Mouse (Mus musculus): ENCODE measurements around the gene Cldn3. TPM values are rescaled to one million over a fixed set of nuclear protein-coding genes. Genes with fewer than 3 reads are reported as not detected.
"Not testable (repeated sequence)": the region's sequence is repeated elsewhere in the genome, so short reads cannot be mapped to it uniquely, and the experiment has no call there.

The Cldn3 gene
- polyA plus RNA-seq (2016; fragmentation: Nextera tagmentation; extraction: Ambion mirVana), result 2.7 and 10.2 TPM in 2 replicates

DNA sequence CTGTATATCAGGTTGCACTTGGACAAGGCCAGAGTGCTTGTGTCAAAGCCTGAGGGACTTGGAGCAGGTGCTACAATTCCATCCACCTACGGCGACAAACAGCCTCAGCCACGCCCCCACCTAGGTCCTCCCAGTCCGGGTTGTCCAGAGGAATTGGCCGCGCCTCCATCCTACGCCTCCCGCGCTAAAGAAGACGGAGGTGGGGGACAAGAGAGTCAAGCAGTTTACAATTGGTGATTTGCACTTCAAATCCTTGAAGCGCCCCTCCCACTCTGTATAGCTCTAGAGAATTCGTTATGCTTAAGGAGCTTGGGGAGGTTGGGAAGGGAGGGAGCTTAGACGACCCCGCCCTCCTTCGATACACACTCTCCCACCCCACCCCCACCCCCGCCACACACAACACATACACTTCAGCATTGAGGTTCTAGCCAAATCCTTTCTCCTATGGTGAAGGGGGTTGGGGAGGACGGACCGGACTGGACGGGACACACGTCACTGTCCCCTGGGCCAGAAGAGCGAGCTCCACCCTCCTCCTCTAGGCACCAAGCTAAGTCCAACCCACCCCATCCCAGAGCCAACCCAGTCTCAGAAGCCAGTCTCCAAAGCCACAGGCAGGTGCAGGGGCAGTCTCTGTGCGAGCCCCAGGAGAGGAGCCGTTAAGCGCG is at the start of gene Cldn3:
Gene Cldn3, plus strand, starts transcription at position 582 of the 665 bp plus-strand sequence.
- DNase-seq (ENCODE audit: low spot score), result no peak
- WGBS, result 3% methylated on average over 25 of the region's 25 CpGs
- Histone ChIP-seq H3K27ac (peak within 1 kb of the TSS; percentile 24; the same call in 1 of the 2 replicates), H3K9me3 (no peaks in the 10 kb centered on the region), H3K36me3 (no peaks in the 10 kb centered on the region), H3K4me3 (peak within 1 kb of the TSS; percentile 52), H3K27me3 (ENCODE audit: insufficient read depth, poor library complexity, severe bottlenecking) (peaks cover 75% of the 10 kb centered on the region), H3K4me1 (peaks cover 39% of the 10 kb centered on the region)

DNA sequence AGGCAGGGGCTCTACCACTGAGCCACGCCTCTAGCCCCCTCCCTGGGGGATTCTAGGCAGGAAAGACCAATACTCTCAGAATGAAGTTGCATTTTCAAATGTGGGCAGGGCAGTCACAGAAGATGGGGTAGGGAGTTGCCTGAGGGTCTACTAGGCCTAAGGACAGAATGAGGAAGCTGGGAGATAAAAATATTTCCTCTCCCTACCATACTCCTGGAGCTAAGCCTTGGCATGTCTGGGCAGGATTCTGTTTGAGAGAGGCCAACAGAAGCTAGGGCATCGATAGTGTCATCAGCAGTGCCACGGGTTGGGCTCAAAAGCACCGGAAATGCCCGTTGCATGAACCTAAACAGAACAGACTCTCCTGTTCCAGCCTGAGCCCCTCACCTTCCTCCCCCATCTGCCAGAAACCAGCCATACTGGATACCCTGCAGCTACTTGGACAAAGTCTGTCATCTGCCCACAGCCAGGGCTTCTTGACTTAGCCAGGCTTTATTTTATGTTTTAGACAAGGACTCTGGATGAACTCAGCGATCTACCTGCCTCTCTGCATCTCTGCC is 49.3 kb upstream of the Cldn3 start:
- H3K9me3 ChIP-seq, result no peaks in the 10 kb centered on the region
- H3K36me3 ChIP-seq, result peaks cover 10% of the 10 kb centered on the region; the same call in 1 of the 2 replicates
- peaks cover 8% of the 10 kb centered on the region for H3K4me1 ChIP-seq
- no peak overlapping the region for H3K4me3 ChIP-seq
- H3K27me3 ChIP-seq (ENCODE audit: insufficient read depth, poor library complexity, severe bottlenecking), result no peaks in the 10 kb centered on the region; the same call in 1 of the 2 replicates
- no peak for DNase-seq (ENCODE audit: low spot score)
- H3K27ac ChIP-seq, result no peak overlapping the region
- WGBS, result 78% methylated on average over 6 of the region's 6 CpGs

DNA sequence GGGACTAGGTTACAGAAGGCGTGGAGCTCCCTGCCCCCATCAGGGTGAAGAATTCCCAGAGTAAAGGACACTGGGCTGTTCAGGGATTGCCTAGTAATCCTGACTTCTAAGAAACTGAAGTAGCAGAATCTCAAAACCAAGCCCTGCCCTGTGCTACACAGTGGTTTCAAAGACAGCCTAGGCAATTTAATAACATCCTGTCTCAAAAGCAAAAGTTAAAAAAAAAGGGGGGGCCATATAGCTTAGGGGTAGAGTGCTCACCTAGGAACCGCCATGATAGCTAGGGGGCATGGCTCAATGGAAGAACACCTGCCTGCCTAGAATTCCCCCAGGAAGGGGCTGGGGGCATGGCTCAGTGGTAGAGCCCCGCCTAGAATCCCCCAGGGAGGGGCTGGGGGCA is 46.9 kb upstream of the Cldn3 start:
- H3K27me3 ChIP-seq (ENCODE audit: insufficient read depth, poor library complexity, severe bottlenecking), result peaks cover 5% of the 10 kb centered on the region
- H3K9me3 ChIP-seq, result no peaks in the 10 kb centered on the region
- no peak for DNase-seq (ENCODE audit: low spot score)
- H3K4me3 ChIP-seq, result no peak overlapping the region
- no peak overlapping the region for H3K27ac ChIP-seq
- peaks cover 3% of the 10 kb centered on the region; the same call in 1 of the 2 replicates for H3K4me1 ChIP-seq
- WGBS, result 69% methylated on average over 3 of the region's 3 CpGs
- H3K36me3 ChIP-seq, result peaks cover 8% of the 10 kb centered on the region; the same call in 1 of the 2 replicates

DNA sequence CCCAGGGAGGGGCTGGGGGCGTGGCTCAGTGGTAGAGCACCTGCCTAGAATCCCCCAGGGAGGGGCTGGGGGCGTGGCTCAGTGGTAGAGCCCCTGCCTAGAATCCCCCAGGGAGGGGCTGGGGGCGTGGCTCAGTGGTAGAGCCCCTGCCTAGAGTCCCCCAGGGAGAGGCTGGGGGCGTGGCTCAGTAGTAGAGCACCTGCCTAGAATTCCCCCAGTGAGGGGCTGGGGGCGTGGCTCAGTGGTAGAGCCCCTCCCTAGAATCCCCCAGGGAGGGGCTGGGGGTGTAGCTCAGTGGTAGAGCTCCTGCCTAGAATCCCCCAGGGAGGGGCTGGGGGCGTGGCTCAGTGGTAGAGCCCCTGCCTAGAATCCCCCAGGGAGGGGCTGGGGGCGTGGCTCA is 46.5 kb upstream of the Cldn3 start:
- not testable (repeated sequence) for DNase-seq (ENCODE audit: low spot score); H3K36me3 ChIP-seq; H3K27ac ChIP-seq; H3K4me1 ChIP-seq; H3K27me3 ChIP-seq (ENCODE audit: insufficient read depth, poor library complexity, severe bottlenecking); H3K9me3 ChIP-seq; H3K4me3 ChIP-seq
- WGBS, result 82% methylated on average over 4 of the region's 7 CpGs

DNA sequence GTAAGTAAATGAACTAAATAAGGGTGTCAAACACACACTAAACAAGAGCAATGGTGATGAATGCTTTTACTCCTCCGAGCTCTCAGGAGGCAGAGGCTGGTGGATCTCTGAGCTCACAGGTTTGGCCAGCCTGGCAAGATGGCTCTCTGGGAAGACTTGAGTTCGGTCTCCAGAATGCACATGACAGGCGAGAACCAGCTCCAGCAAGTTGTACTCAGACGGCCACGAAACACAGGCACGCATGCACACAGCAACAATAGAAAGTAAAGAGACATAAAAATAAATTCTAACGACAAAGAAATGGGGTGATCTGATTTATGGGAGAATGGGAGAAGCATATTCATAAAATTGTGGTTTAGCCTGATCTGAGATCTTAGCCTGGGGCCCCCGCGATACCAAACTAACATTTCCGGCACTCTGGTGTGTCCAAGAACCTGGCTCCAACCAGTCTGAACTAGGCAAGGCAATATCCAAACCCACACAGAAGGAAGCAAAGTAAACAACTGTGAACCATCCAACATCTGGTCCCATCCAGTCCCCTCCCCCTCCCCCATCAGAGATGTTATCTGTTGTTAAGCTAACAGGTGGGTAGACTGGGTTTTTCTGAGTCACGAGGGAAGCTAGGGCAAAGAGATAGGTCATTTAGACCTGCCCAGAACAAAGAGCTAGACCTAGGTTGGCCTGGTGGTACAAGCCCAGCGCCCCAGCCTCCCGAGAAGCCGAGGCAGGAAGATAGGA is 44.4 kb upstream of the Cldn3 start:
- DNase-seq (ENCODE audit: low spot score), result no peak
- Histone ChIP-seq H3K36me3 (no peaks in the 10 kb centered on the region), H3K27ac (0 out of 2 replicates have a peak overlapping the region, but pooled peaks have one; percentile 16), H3K9me3 (no peaks in the 10 kb centered on the region), H3K27me3 (ENCODE audit: insufficient read depth, poor library complexity, severe bottlenecking) (peaks cover 30% of the 10 kb centered on the region), H3K4me3 (no peak overlapping the region), H3K4me1 (peaks cover 17% of the 10 kb centered on the region)
- WGBS, result 77% methylated on average over 14 of the region's 14 CpGs

DNA sequence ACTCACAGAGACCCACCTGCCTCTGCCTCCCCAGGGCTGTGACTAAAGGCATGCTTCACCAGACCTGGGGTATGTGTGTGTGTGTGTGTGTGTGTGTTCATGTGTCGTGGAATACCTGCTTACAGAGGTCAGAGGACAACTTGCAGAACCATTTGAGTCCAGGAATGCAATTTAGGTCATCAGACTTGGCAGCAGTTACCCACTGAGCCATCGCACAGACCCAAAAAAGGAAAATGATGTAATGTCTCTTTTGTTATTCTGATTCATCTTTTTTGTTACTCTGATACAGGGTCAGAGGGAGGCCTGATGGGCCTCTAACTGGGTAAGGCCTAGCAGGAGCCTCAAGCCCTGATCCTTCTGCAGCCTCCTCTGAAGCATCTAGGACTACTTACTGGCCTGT is 43.3 kb upstream of the Cldn3 start:
- WGBS, result 71% methylated on average over 2 of the region's 2 CpGs
- H3K27me3 ChIP-seq (ENCODE audit: insufficient read depth, poor library complexity, severe bottlenecking), result peaks cover 41% of the 10 kb centered on the region

DNA sequence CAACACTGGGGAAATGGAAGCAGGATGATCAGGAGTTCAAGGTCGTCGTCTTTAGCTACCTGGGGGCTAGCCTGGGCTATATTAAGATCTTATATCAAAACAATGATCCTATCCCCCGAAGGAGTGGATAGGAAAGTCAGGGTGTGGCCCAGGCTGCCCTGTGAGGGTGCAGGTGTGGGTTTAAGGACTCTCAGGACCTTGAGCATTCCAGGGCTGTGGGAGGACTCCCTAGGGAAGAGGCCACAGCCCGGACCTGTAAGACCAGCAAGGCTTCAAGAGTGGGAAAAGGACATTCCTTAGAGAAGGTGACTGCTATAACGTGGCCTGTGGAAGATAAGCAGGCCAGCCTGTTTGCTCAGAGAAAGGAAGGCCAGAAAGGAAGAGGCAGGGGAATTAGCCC is 41.8 kb upstream of the Cldn3 start:
- Histone ChIP-seq H3K27ac (no peak overlapping the region), H3K9me3 (no peaks in the 10 kb centered on the region), H3K36me3 (no peaks in the 10 kb centered on the region), H3K4me1 (peaks cover 33% of the 10 kb centered on the region), H3K4me3 (no peak overlapping the region), H3K27me3 (ENCODE audit: insufficient read depth, poor library complexity, severe bottlenecking) (peaks cover 46% of the 10 kb centered on the region)
- DNase-seq (ENCODE audit: low spot score), result no peak
- 55% methylated on average over 5 of the region's 5 CpGs for WGBS

More for the DNA sequence above, 43.3 kb upstream of the Cldn3 start:
- Histone ChIP-seq H3K36me3 (no peaks in the 10 kb centered on the region), H3K4me3 (no peak overlapping the region), H3K9me3 (no peaks in the 10 kb centered on the region), H3K4me1 (peaks cover 28% of the 10 kb centered on the region), H3K27ac (no peak overlapping the region)
- DNase-seq (ENCODE audit: low spot score), result no peak

DNA sequence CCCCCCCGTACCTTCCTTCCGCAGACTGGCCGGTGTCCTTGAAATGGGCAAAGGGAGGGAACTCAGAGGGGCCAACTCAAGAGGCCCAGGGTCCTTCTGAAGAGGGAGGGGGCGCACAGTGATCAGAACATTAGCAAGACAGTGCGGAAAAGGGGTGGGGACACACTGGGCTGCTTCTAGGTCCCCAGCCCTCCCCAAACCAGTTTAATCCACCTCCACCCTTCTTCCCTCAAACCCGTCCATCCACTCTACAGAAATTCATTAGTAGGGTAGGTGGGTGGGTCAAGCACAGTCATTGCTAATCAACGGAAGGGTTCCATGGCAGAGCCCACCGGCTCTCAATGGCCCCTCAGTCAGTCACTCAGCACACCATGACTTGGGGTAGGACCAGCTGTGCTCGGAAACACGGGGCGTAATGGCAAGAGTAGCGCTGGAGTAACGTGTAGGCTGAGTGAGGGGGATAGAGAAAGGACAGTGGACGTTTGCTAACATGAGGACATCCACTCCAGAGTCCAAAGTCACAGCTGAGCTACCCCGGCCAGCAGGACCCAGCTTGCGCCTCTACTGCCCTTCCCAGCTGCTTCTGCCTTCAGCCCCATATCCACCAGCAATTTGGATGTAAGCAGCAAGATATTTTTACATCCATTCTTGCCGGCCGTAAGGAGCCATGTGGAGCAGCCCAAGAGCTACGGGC is 40.6 kb upstream of the Cldn3 start:
- Histone ChIP-seq H3K4me3 (peak overlapping the region; percentile 48), H3K4me1 (peaks cover 33% of the 10 kb centered on the region), H3K27ac (peak overlapping the region; percentile 68; the same call in 1 of the 2 replicates), H3K36me3 (no peaks in the 10 kb centered on the region), H3K27me3 (ENCODE audit: insufficient read depth, poor library complexity, severe bottlenecking) (peaks cover 46% of the 10 kb centered on the region), H3K9me3 (no peaks in the 10 kb centered on the region)
- 39% methylated on average over 18 of the region's 19 CpGs for WGBS
- DNase-seq (ENCODE audit: low spot score), result no peak

DNA sequence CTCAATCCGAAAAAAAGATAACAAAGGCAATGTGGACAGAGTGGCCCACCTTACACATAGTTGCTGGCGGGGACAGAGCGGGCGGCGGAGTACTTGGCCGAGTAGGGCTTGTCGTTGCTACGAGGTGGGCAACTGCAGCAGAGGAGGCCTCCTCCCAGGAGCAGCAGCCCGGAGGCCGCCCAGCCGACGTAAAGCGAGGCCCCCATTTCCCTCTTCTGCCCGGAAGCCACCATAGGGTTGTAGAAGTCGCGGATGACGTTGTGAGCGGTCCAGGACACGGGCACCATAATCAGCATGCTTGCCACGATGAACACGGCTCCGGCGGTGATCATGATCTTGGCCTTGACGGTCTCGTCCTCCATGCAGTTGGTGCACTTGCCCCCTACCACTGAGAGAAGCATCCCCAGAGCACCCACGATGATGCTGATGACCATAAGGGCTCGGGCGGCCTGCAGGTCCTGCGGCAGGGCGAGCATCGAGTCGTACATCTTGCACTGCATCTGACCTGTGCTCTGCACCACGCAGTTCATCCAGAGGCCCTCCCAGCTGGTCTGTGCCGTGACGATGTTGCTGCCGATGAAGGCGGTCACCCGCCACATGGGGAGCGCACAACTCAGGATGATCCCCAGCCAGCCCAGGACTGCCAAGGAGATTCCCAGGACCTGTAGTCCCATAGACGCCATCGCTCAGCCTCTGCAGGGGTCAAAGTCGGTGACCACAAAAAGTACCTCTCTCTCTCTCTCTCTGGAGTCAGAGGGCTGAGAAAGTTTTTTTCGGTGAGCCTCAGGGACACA is 39.8 kb upstream of the Cldn3 start:
- no peak for DNase-seq (ENCODE audit: low spot score)
- H3K27me3 ChIP-seq (ENCODE audit: insufficient read depth, poor library complexity, severe bottlenecking), result peaks cover 46% of the 10 kb centered on the region
- no peaks in the 10 kb centered on the region for H3K36me3 ChIP-seq
- peak overlapping the region; percentile 68 for H3K27ac ChIP-seq
- H3K4me1 ChIP-seq, result peaks cover 41% of the 10 kb centered on the region
- H3K9me3 ChIP-seq, result no peaks in the 10 kb centered on the region
- WGBS, result 21% methylated on average over 43 of the region's 43 CpGs
- H3K4me3 ChIP-seq, result peak overlapping the region; percentile 48

DNA sequence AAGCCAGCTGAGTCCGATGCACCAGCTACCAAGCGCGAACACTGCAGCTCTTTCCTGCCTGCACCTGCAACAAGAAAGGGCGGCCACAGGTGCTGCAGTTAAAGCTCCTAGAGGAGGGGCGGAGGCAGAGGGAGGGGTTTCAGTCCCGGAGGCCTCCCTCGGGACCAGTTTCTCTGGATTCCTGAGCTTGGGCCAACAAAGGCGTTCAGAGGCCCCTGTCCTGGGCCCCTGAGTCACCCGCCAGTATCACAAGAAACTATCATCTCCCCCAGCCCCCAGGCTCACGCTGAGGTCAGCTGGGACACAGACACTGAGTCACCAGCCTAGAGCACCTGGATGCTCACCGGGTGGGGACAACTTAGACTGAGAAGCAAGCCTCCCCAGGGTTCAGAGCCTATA is 39.2 kb upstream of the Cldn3 start, which contains the start of gene Cldn4:
Gene Cldn4, minus strand, starts transcription at position 78 of the 399 bp plus-strand sequence.
- no peaks in the 10 kb centered on the region for H3K36me3 ChIP-seq
- H3K27me3 ChIP-seq (ENCODE audit: insufficient read depth, poor library complexity, severe bottlenecking), result peaks cover 49% of the 10 kb centered on the region
- 14% methylated on average over 11 of the region's 11 CpGs for WGBS
- peaks cover 46% of the 10 kb centered on the region for H3K4me1 ChIP-seq
- H3K27ac ChIP-seq, result peak within 1 kb of the TSS; percentile 68
- no peak for DNase-seq (ENCODE audit: low spot score)
- peak within 1 kb of the TSS; percentile 48 for H3K4me3 ChIP-seq
- H3K9me3 ChIP-seq, result no peaks in the 10 kb centered on the region

DNA sequence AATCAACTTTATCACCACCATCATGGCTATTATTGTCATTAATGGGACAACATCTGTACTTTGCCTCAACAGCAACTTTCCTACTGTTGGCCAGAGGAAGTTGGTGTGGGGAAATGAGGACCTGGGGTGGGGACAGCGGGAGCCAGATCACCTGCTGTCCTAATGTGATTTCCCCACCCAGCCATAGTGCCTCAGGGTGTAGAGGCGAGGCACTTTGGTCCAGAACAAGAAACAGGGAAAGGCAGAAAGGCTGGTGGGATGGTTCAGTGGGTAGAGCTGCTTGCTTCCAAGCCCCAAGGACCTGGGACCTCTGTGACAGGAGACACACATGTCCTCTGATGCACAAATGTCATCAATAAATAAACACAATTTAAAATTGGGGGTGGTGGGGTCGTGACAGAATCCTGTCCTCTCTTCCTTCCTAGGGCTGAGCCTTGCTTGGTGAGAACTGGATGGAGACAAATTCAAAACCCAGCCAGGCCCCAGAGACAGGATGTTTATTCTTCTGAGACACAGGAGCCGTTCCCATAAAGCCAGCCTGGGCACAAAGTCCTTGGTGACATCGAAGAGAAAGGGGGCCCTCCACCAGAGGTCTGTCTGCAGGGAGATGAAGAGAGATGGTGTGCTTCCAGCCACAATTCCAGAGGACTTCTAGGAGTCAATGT is 38.5 kb upstream of the Cldn3 start:
- peaks cover 50% of the 10 kb centered on the region for H3K27me3 ChIP-seq (ENCODE audit: insufficient read depth, poor library complexity, severe bottlenecking)

More for the DNA sequence above, 38.5 kb upstream of the Cldn3 start:
- H3K4me3 ChIP-seq, result no peak overlapping the region
- peak overlapping the region; percentile 45; the same call in 1 of the 2 replicates for H3K27ac ChIP-seq
- H3K36me3 ChIP-seq, result no peaks in the 10 kb centered on the region
- DNase-seq (ENCODE audit: low spot score), result no peak
- peaks cover 49% of the 10 kb centered on the region for H3K4me1 ChIP-seq
- no peaks in the 10 kb centered on the region for H3K9me3 ChIP-seq
- WGBS, result 48% methylated on average over 5 of the region's 5 CpGs

All from heart, embryonic 10.5 days (tissue).